Mouse (Mus musculus) frontal cortex, adult (tissue): ENCODE measurements around the gene Med13l.

Experiments used
- ATAC-seq: cut with Nextera tagmentation; 2 replicates; pipeline ENCODE4 v1.9.2; 2017; ENCODE audit warnings: mild to moderate bottlenecking, moderate library complexity, mixed read lengths; ENCODE audit not compliant: low TSS enrichment

Gene Med13l

DNA sequence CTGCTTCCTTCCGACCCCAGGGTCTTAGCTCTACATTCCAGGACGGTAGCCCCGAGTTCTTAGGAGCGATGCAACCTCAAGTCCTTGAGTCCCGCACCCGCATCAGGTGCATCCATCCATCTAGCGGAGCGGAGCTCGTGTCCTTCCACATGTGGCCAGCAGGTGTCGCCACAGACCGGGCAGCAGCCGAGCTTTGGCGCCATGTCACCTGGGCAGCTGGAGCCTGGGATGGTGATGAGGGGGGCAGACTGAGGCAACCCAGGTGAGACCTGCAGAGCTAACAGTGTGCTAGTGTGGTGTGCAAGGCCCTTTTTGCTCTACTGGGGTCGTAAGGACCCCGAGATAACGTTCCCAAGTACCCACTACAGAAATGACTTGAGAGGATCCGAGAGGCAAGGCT, 221.1 kb downstream of the Med13l start:
- peak; percentile 31; the same call in 1 of the 2 replicates for ATAC-seq

DNA sequence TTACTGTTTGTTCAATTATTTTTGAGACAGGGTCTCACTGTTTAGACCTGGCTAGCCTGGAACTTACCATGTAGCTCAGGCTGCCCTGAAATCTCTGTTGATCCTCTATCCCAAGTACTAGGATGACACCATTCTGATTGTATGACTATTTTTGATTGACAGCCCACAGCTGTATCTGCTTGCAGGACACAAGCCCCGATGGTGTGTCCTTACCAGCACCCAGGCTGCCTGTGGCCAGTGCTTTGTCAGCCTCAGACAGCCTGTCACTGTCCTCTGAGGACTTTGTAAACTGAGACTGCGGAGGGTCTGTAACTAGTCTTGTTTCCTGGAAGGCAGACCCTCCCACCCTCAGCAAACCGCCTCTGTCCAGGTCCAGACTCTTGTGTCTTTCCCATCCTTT, 221.7 kb downstream of the Med13l start:
- ATAC-seq = no peak

DNA sequence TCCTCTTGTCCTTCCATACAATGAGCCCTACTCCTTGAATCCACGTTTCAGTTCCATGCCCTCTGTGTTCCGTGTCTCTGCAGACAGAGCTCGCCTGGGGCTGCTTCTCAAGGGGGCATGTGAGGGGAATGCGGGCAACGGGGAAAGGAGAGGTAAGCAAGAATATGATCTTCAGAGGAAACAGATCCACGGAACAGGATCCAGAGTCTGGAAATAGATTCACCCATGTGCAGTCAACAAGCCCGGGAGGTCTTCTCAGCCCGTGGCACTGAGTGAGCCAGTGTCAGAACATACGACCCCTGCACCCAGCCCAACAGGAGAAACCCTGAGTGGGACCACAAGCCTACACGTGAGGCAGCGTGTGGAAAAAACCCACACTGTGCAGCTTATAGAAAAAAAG, 228.7 kb downstream of the Med13l start:
- no peak for ATAC-seq

DNA sequence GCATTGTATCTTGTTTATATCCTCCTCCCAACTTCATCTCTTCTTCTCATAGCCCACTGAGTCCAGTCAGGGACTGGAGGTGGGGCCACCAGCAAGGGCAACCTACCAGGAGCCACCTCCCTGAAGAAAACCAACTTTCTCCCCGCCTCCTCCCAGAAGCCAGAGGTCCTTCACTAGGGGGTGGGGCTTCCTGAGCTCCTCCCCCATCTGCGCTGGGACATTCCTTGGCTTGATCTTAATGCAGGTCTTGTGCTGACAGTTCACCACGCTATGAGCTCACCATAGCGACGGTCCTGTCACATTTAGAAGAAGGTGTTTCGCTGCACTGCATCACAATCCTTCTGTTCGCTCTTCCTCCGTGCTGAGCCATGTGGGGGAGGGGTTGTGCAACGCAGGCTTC, 229.3 kb downstream of the Med13l start:
- ATAC-seq = no peak

DNA sequence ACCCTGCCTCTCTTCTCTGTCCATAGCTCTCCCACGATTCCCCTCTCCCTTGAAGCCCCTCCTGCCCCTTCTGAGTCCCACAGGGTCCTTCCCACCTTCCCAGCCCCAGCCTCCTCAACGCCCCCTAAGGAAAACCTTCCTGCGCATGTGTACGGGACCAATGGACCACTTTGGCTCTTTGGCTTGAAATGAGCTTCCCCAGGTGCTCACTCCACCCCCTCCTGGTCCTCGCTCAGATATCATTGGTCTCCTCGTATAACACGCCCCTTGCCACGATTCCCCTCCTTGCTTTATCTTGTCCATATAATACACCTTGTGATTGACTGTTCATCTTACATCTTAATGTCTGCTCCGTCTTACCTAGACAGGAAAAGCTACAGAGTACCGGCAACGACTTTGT, 237.3 kb downstream of the Med13l start:
- no peak for ATAC-seq

DNA sequence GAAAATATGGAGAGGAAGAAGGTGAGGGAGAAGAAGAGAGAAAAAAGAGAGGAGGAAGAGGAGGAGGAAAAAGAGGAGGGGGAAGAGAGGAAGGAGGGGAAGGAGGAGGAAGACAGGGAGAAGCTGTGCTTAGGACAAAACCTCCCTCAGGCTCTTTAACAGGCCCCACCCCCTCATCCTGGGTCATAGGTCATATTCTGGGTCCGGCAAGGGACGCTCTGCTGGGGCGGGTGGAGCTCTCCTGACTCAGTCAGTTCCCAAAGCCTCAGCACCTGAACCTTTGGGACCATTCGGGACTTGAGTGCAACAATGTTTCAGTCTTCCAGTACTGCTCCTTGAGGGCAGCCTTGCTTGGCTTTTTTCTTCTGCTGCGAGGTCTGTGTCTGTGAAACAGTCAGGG, 241.1 kb downstream of the Med13l start:
- no peak for ATAC-seq

DNA sequence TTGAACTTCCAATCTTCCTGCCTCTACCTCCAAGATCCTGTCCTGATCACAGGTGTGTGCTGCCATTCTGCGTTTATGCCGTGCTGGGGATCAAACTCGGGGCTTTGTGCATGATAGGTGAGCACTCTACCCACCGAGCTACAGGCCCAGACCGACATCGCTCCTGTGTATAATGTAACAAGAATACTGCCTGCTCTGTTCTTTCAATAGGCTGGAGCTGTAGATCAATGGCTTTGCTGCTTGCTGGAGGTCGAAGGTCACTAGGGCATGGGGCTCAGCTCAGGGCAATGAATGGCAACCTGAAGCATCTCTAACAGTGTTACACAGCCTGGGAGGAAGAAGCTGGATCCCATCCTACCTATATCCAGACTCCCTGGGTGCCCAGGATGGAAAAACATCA, 241.6 kb downstream of the Med13l start:
- no peak for ATAC-seq

DNA sequence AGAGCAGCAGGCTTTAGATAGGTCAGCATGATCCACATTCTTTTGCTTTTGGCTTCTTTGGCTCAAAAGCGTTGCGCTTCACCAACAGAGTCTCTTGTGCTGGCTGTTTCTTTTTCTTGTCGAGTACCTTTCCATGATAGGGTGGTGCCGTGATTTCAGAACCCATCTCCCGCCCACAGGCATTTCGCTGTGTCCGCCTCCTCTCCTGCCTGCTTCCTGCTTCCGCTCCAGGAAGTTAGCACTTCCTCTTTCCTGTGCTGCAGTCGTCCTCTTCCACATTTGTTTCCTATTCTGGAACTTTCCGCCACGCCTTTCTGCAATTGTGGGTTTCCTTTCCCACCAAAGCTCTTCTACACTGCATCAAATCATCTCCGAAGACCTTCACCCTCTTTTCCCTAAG, 248.5 kb downstream of the Med13l start:
- no peak for ATAC-seq

DNA sequence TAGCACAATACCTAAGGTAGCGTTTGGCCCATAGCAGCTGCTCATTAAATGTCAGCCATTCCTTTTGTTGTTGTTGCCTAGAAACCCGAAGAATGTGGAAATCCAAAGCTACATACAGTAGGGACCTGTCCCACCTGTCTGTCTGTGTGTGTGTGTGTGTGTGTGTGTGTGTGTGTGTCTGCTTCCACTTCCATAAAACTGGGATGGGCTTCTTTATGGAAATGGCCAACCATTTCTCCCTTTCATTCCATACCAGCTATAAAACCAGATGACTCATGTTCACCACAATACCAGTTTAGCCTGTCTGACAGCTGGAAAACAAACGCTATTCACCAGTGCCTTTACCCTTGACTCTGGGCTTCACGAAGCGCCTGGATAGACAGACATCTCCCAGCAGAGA, 249.1 kb downstream of the Med13l start:
- no peak for ATAC-seq

DNA sequence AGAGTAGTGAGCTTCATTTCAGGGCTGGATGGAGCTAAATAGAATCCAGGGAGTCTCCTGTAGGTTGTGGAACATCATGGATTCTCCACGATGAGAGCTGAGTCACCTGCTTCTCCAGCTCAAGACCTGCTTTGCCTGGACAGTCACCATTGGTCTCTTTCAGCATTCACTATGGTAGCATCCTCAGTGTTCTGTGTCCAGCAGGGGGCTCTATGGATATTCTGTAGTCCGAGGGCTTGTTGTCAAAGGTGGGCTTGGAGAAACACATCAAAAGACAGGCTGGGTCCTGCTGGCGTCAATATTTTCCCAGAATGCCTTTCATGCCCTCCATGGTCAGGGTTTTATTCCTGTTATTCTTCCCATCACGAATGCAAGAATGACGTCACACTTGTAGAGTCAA, 251.2 kb downstream of the Med13l start:
- ATAC-seq = no peak

DNA sequence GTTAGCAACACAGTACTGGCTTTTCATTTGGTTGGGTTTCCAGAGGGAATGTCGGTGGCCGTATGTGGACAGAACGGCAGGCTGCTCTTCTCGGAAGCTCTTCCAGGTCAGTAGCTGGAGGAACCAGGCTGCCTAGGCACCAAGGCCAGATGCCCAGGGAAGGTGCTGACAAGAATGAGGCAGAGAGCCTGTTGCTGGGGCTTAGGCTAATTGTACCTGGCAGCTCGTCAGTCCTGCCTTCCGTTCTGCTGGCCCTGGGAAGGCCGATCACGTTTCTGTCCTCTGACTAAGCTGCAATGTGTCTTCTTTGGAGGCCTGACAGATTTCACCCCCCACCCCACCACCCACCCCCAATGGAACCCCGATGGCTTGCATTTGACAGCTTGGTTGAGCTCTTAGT, 251.9 kb downstream of the Med13l start:
- no peak for ATAC-seq

DNA sequence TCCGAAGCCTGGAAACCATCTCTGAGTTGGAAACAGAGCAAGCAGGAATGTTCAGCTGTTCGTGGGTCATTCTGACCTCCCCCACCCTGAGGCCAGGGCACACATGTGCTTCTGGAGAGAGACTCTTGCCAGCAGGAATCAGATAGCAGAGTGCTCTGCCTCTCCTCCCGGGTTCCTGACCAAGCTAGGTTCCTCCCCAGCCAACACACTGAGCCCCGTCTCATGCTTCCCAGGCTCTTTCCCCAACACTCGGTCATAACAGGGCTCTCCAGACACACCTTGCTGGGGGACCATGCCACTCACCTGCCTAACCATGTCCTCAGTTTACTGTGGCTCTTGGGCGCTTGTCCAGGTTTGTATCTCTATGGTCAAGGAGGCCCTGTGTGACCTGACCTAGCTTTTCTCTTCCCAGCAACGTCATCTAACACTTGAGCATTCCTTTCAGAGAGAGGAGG, 252.5 kb downstream of the Med13l start:
- ATAC-seq = no peak

DNA sequence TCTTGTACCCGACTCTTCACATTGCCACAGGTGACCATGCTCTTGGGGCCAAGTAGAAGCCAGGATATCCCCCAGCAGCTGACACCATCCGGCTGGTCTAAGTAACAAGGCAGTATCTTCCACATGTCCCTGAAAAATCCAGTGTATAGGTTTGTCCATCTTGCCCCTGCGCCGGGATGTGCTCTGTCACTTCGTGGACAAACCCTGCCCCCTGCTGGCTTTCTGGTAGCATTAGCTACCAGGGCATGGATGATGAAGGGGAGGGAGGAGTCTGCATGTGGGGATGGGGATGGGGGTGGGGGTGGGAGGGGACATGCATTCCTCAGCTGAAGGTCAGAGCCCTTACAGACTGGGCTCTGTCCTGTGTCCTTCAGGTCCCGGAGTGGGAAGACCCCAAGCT, 253.6 kb downstream of the Med13l start:
- no peak for ATAC-seq
